Mouse (Mus musculus) erythroblast, embryonic 14.5 days (primary cell): Measurements from ENCODE around the gene Mgst2. TPM values are rescaled to one million over a fixed set of nuclear protein-coding genes. Genes with fewer than 3 reads are reported as not detected.

Experiments
- H3K27me3 ChIP-seq: 2 replicates; pipeline ENCODE4 v1.6.1; 2012; ENCODE audit warnings: inconsistent platforms; ENCODE audit not compliant: control insufficient read depth
- H3K36me3 ChIP-seq: 2 replicates; pipeline ENCODE4 v1.6.1; 2012; ENCODE audit warnings: mild to moderate bottlenecking, inconsistent platforms; ENCODE audit not compliant: control insufficient read depth
- H3K4me1 ChIP-seq: 2 replicates; pipeline ENCODE4 v1.6.1; 2012; ENCODE audit warnings: inconsistent platforms; ENCODE audit not compliant: control insufficient read depth
- H3K4me3 ChIP-seq: replicated peaks from 2 replicates; pipeline ENCODE3; 2012; ENCODE audit warnings: moderate library complexity, mild to moderate bottlenecking, inconsistent platforms
- H3K9me3 ChIP-seq: 2 replicates; pipeline ENCODE4 v1.6.1; 2012; ENCODE audit warnings: low read length, inconsistent platforms, mixed read lengths; ENCODE audit not compliant: control insufficient read depth
- GATA1 ChIP-seq: IDR thresholded peaks from 2 replicates; pipeline ENCODE4 v1.6.1; 2012; ENCODE audit warnings: low read length, inconsistent platforms, mixed read lengths
- TAL1 ChIP-seq: IDR thresholded peaks from 3 replicates; pipeline ENCODE4 v1.6.1; 2012; ENCODE audit warnings: low read length, inconsistent platforms, mixed read lengths
- polyA plus RNA-seq: library from polyadenylated mRNA; stranded (reverse); fragments of >175 nt; gene quantifications from 2 replicates; pipeline ENCODE4 v1.2.3, GENCODE M21; 2012

Gene Mgst2
- polyA plus RNA-seq, 1 experiment = not detected

GRCm38 (mm10) chr3:51634451-51634850 is 25.7 kb upstream of the Mgst2 start:
- H3K27me3 ChIP-seq = no peaks in the 10 kb centered on the region
- TF ChIP-seq GATA1 (no peak), TAL1 (no peak)
- H3K36me3 ChIP-seq = no peaks in the 10 kb centered on the region
- H3K4me3 ChIP-seq = no peak overlapping the region
- H3K4me1 ChIP-seq = peaks cover 8% of the 10 kb centered on the region
- peaks cover 10% of the 10 kb centered on the region for H3K9me3 ChIP-seq

GRCm38 (mm10) chr3:51635960-51636359 is 24.2 kb upstream of the Mgst2 start:
- Histone ChIP-seq H3K4me3 (no peak overlapping the region), H3K27me3 (no peaks in the 10 kb centered on the region), H3K36me3 (no peaks in the 10 kb centered on the region), H3K4me1 (peaks cover 8% of the 10 kb centered on the region), H3K9me3 (peaks cover 8% of the 10 kb centered on the region)
- TF ChIP-seq TAL1 = no peak
- no peak for TF ChIP-seq GATA1

- Histone ChIP-seq H3K9me3 (peaks cover 8% of the 10 kb centered on the region), H3K4me3 (peak overlapping the region; percentile 51)
Measured at GRCm38 (mm10) chr3:51636700-51637099, 23.5 kb upstream of the Mgst2 start.

GRCm38 (mm10) chr3:51637326-51637725 is 22.8 kb upstream of the Mgst2 start:
- H3K9me3 ChIP-seq = peaks cover 8% of the 10 kb centered on the region
- no peak for TF ChIP-seq GATA1
- no peak for TF ChIP-seq TAL1
- H3K36me3 ChIP-seq = no peaks in the 10 kb centered on the region
- peaks cover 8% of the 10 kb centered on the region for H3K4me1 ChIP-seq
- H3K27me3 ChIP-seq = no peaks in the 10 kb centered on the region
- no peak overlapping the region for H3K4me3 ChIP-seq

More at GRCm38 (mm10) chr3:51636700-51637099, 23.5 kb upstream of the Mgst2 start:
- TF ChIP-seq TAL1 (no peak), GATA1 (no peak)
- no peaks in the 10 kb centered on the region for H3K27me3 ChIP-seq
- H3K4me1 ChIP-seq = peaks cover 8% of the 10 kb centered on the region
- no peaks in the 10 kb centered on the region for H3K36me3 ChIP-seq

- H3K27me3 ChIP-seq = no peaks in the 10 kb centered on the region
- H3K4me3 ChIP-seq = no peak overlapping the region
- TF ChIP-seq GATA1 (no peak), TAL1 (no peak)
- peaks cover 6% of the 10 kb centered on the region for H3K9me3 ChIP-seq
- H3K36me3 ChIP-seq = no peaks in the 10 kb centered on the region
- H3K4me1 ChIP-seq = peaks cover 8% of the 10 kb centered on the region
Measured at GRCm38 (mm10) chr3:51638260-51638659, 21.9 kb upstream of the Mgst2 start.

GRCm38 (mm10) chr3:51645484-51645883 is 14.7 kb upstream of the Mgst2 start:
- Histone ChIP-seq H3K4me3 (no peak overlapping the region), H3K9me3 (no peaks in the 10 kb centered on the region; the same call in 1 of the 2 replicates), H3K36me3 (no peaks in the 10 kb centered on the region), H3K4me1 (peaks cover 6% of the 10 kb centered on the region; the same call in 1 of the 2 replicates), H3K27me3 (peaks cover 4% of the 10 kb centered on the region)
- TF ChIP-seq GATA1 (no peak), TAL1 (no peak)

GRCm38 (mm10) chr3:51646301-51646700 is 13.9 kb upstream of the Mgst2 start:
- Histone ChIP-seq H3K4me1 (peaks cover 6% of the 10 kb centered on the region; the same call in 1 of the 2 replicates), H3K27me3 (peaks cover 12% of the 10 kb centered on the region)

GRCm38 (mm10) chr3:51647356-51647755 is 12.8 kb upstream of the Mgst2 start:
- Histone ChIP-seq H3K4me1 (peaks cover 8% of the 10 kb centered on the region), H3K27me3 (peaks cover 16% of the 10 kb centered on the region), H3K9me3 (no peaks in the 10 kb centered on the region; the same call in 1 of the 2 replicates), H3K4me3 (no peak overlapping the region), H3K36me3 (no peaks in the 10 kb centered on the region)
- TF ChIP-seq TAL1 = no peak
- TF ChIP-seq GATA1 = no peak

More at GRCm38 (mm10) chr3:51646301-51646700, 13.9 kb upstream of the Mgst2 start:
- H3K9me3 ChIP-seq = no peaks in the 10 kb centered on the region; the same call in 1 of the 2 replicates
- no peaks in the 10 kb centered on the region for H3K36me3 ChIP-seq
- H3K4me3 ChIP-seq = no peak overlapping the region
- no peak for TF ChIP-seq GATA1
- TF ChIP-seq TAL1 = no peak

GRCm38 (mm10) chr3:51648037-51648664 is 12.0 kb upstream of the Mgst2 start:
- TF ChIP-seq GATA1 (no peak), TAL1 (no peak)
- H3K4me3 ChIP-seq = no peak overlapping the region
- H3K4me1 ChIP-seq = peaks cover 16% of the 10 kb centered on the region
- H3K27me3 ChIP-seq = peaks cover 16% of the 10 kb centered on the region
- H3K36me3 ChIP-seq = no peaks in the 10 kb centered on the region
- no peaks in the 10 kb centered on the region; the same call in 1 of the 2 replicates for H3K9me3 ChIP-seq
